Mouse (Mus musculus) midbrain, postnatal 0 days (tissue): ENCODE data around the gene Eif4e3. TPM values are rescaled to one million over a fixed set of nuclear protein-coding genes. Genes with fewer than 3 reads are reported as not detected.
A peak's percentile ranks its signal among the peaks of the same experiment; 100 is the strongest.

Experiments
- ATAC-seq: fragments of 200-750 bp; cut with Nextera tagmentation; 2 replicates; pipeline ENCODE4 v1.8.0; 2017; ENCODE audit warnings: moderate number of reproducible peaks, mild to moderate bottlenecking, moderate TSS enrichment, moderate library complexity; ENCODE audit not compliant: low FRiP score
- DNase-seq: peaks from one replicate; pipeline ENCODE4 v3.0.0-alpha.2; 2015; ENCODE audit warnings: low spot score
- H3K27ac ChIP-seq: fragments of 300-500 bp; sonication (generic); 2 replicates; pipeline ENCODE4 v1.5.1; 2014; ENCODE audit warnings: low read depth, mild to moderate bottlenecking, low read length, mixed read lengths
- H3K27me3 ChIP-seq: fragments of 300-500 bp; sonication (generic); 2 replicates; pipeline ENCODE4 v1.6.1; 2014; ENCODE audit warnings: low read length, control low read depth, mixed read lengths; ENCODE audit not compliant: insufficient read depth
- H3K36me3 ChIP-seq: fragments of 300-500 bp; sonication (generic); 2 replicates; pipeline ENCODE4 v1.6.1; 2014; ENCODE audit warnings: low read length, control low read depth, mixed read lengths; ENCODE audit not compliant: insufficient read depth
- H3K4me1 ChIP-seq: fragments of 300-500 bp; sonication (generic); 2 replicates; pipeline ENCODE4 v1.6.1; 2014; ENCODE audit warnings: mild to moderate bottlenecking, control low read depth, antibody characterized with exemption, low read length, mixed read lengths; ENCODE audit not compliant: insufficient read depth
- H3K4me2 ChIP-seq: fragments of 300-500 bp; sonication (generic); 2 replicates; pipeline ENCODE4 v1.6.1; 2014; ENCODE audit warnings: low read depth, mild to moderate bottlenecking, low read length, mixed read lengths; ENCODE audit not compliant: poor library complexity, severe bottlenecking
- H3K4me3 ChIP-seq: fragments of 300-500 bp; sonication (generic); 2 replicates; pipeline ENCODE4 v1.5.1; 2014; ENCODE audit warnings: low read depth, mild to moderate bottlenecking, low read length, moderate library complexity
- H3K9ac ChIP-seq: fragments of 300-500 bp; sonication (generic); replicated peaks from 2 replicates; pipeline ENCODE4 v1.6.1; 2014; ENCODE audit warnings: mild to moderate bottlenecking, low read length, moderate library complexity, mixed read lengths; ENCODE audit not compliant: poor library complexity, severe bottlenecking
- H3K9me3 ChIP-seq: fragments of 300-500 bp; sonication (generic); 2 replicates; pipeline ENCODE4 v1.6.1; 2016; ENCODE audit warnings: low read length, control low read depth
- CTCF ChIP-seq: IDR thresholded peaks from 2 replicates; pipeline ENCODE4 v1.5.1; 2016; ENCODE audit warnings: antibody characterized with exemption, mild to moderate bottlenecking
- WGBS: fragments of 180-500 bp; shearing (Covaris S2); extraction: QIAGEN DNeasy Blood & Tissue Kit; methylation state at CpG from one replicate; pipeline ENCODE4 v1.1.7; 2014; 5-methylcytosine and 5-hydroxymethylcytosine counted together
- polyA plus RNA-seq: library from polyadenylated mRNA; unstranded; fragments of >200 nt; fragmentation: Nextera tagmentation; extraction: Ambion mirVana; gene quantifications from 2 replicates; pipeline ENCODE4 v1.2.1, GENCODE M21; 2015
- total RNA-seq: library from RNA; depleted of rRNA; stranded (reverse); fragments of >200 nt; gene quantifications from 2 replicates; pipeline ENCODE4 v1.2.3, GENCODE M21; 2014

Eif4e3 gene
- total and polyA plus RNA-seq, 2 experiments from 2014 or later: 5.5 to 10.6 TPM

- no peaks in the 10 kb centered on the region for H3K9me3 ChIP-seq
- H3K9ac ChIP-seq: no peak overlapping the region
- H3K36me3 ChIP-seq: peaks cover 11% of the 10 kb centered on the region; the same call in 1 of the 2 replicates
- no peak overlapping the region for H3K4me2 ChIP-seq
- no peaks in the 10 kb centered on the region for H3K4me1 ChIP-seq
- H3K27ac ChIP-seq: no peak overlapping the region
- no peaks in the 10 kb centered on the region for H3K27me3 ChIP-seq
- WGBS: 91% methylated on average over 32 of the region's 32 CpGs
- no peak for ATAC-seq
- TF ChIP-seq CTCF: no peak
- DNase-seq: no peak
- no peak overlapping the region for H3K4me3 ChIP-seq
Measured at GRCm38 (mm10) chr6:99632121-99632980, 34.2 kb downstream of the Eif4e3 start.

- Histone ChIP-seq H3K9ac (no peak overlapping the region), H3K27ac (no peak overlapping the region), H3K27me3 (no peaks in the 10 kb centered on the region), H3K4me1 (no peaks in the 10 kb centered on the region), H3K9me3 (no peaks in the 10 kb centered on the region), H3K4me2 (no peak overlapping the region), H3K4me3 (no peak overlapping the region), H3K36me3 (peaks cover 11% of the 10 kb centered on the region; the same call in 1 of the 2 replicates)
- DNase-seq (no peak), ATAC-seq (no peak)
- TF ChIP-seq CTCF: no peak
- 81% methylated on average over 5 of the region's 5 CpGs for WGBS
Measured at GRCm38 (mm10) chr6:99631637-99632036, 34.9 kb downstream of the Eif4e3 start.

- peak; percentile 19 for DNase-seq
- WGBS: 70% methylated on average over 8 of the region's 8 CpGs
- H3K36me3 ChIP-seq: peaks cover 11% of the 10 kb centered on the region; the same call in 1 of the 2 replicates
- TF ChIP-seq CTCF: peak; percentile 50
- H3K4me2 ChIP-seq: no peak overlapping the region
- H3K27ac ChIP-seq: no peak overlapping the region
- no peak overlapping the region for H3K4me3 ChIP-seq
- H3K9ac ChIP-seq: no peak overlapping the region
- H3K9me3 ChIP-seq: no peaks in the 10 kb centered on the region
- no peak for ATAC-seq
- H3K4me1 ChIP-seq: no peaks in the 10 kb centered on the region
- H3K27me3 ChIP-seq: no peaks in the 10 kb centered on the region
Measured at GRCm38 (mm10) chr6:99629726-99630458, 36.7 kb downstream of the Eif4e3 start.

GRCm38 (mm10) chr6:99626347-99626746, 40.2 kb downstream of the Eif4e3 start:
- Histone ChIP-seq H3K27ac (no peak overlapping the region), H3K9ac (no peak overlapping the region), H3K36me3 (0 out of 2 replicates have a peak, but pooled peaks cover 8% of the 10 kb centered on the region), H3K27me3 (no peaks in the 10 kb centered on the region), H3K4me1 (no peaks in the 10 kb centered on the region), H3K4me3 (no peak overlapping the region), H3K4me2 (no peak overlapping the region), H3K9me3 (no peaks in the 10 kb centered on the region)
- DNase-seq (no peak), ATAC-seq (no peak)
- 77% methylated on average over 2 of the region's 2 CpGs for WGBS
- TF ChIP-seq CTCF: no peak

- no peaks in the 10 kb centered on the region for H3K27me3 ChIP-seq
- 0 out of 2 replicates have a peak, but pooled peaks cover 8% of the 10 kb centered on the region for H3K36me3 ChIP-seq
- no peak overlapping the region for H3K4me2 ChIP-seq
- no peak overlapping the region for H3K4me3 ChIP-seq
- DNase-seq (no peak), ATAC-seq (no peak)
- no peaks in the 10 kb centered on the region for H3K9me3 ChIP-seq
- no peak for TF ChIP-seq CTCF
- 30% methylated on average over 7 of the region's 7 CpGs for whole genome bisulfite sequencing
- no peak overlapping the region for H3K27ac ChIP-seq
- H3K9ac ChIP-seq: no peak overlapping the region
- no peaks in the 10 kb centered on the region for H3K4me1 ChIP-seq
Measured at GRCm38 (mm10) chr6:99625803-99626202, 40.8 kb downstream of the Eif4e3 start.

GRCm38 (mm10) chr6:99625306-99625705, 41.3 kb downstream of the Eif4e3 start:
- 46% methylated on average over 7 of the region's 7 CpGs for WGBS
- Histone ChIP-seq H3K4me3 (no peak overlapping the region), H3K4me1 (no peaks in the 10 kb centered on the region), H3K4me2 (no peak overlapping the region), H3K9me3 (no peaks in the 10 kb centered on the region), H3K36me3 (0 out of 2 replicates have a peak, but pooled peaks cover 8% of the 10 kb centered on the region), H3K9ac (no peak overlapping the region), H3K27ac (no peak overlapping the region), H3K27me3 (no peaks in the 10 kb centered on the region)
- ATAC-seq (no peak), DNase-seq (no peak)
- no peak for TF ChIP-seq CTCF
